ENCODE assay signal across 18 mouse cellular contexts in the genomic region with DNA sequence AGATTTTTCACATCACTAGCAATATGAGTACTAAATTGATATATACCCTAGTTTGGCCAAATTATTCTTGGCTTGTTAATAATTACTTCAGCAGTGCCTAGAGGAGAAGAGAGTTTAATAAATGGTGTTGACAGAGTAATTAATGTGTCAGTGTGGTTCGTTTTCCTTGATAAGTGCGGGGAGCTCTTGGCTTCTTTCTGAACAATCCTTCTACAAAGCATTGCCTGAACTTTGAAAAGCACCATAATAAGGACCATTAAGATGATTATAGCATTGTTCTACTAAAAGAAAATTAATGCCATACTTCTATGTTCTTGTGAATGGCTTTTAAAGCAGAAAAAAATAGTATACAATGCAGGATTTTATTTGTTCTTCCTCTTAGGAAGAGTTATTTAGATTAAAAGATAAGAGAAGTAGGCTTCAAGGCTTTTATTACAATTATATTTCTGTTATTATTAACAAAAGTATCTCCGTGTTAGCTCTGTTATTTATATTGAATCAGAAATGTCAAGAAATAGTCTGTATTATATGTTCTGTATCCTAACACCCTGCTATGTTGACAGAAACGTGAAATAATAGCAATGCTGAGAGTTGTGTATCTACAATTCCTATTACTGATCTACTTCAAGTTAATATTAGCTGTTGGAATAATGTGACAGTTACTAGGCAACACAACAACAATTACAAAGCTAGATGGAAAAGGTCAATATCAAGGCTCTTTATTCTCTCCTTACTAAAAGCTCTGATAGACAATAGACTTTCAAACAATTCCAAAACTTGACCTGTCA.
"Had no signal": no experiment of that assay in that cellular context is flagged by ENCODE, and none has a peak within 500 bp of the region (broad histone marks: within the 10 kb centered on the region; RNA-seq: fewer than 3 reads in every experiment).

No protein-coding gene starts in this region.

- ATAC-seq: midbrain, embryonic 16.5 days had no signal

- H3K4me3 ChIP-seq: midbrain, embryonic 10.5 days; midbrain, embryonic 12.5 days; myocyte; neural tube, embryonic 13.5 days; neural tube, embryonic 15.5 days had no signal

- H3K4me1 ChIP-seq: midbrain, embryonic 10.5 days; midbrain, embryonic 12.5 days; neural tube, embryonic 13.5 days; neural tube, embryonic 15.5 days had no signal

- DNase-seq: lung, embryonic 14.5 days; lung, postnatal 10 days; lung, postnatal 4 days; midbrain, embryonic 14.5 days; retina, postnatal 1 day; right cerebral cortex, adult 18-20 months; right cerebral cortex, postnatal 25 days; right cerebral cortex, postnatal 4 days; spleen, adult 18-20 months; thymus, adult 18-20 months; thymus, postnatal 14 days; thymus, postnatal 36 days had no signal

- H3K27ac ChIP-seq: midbrain, embryonic 10.5 days; midbrain, embryonic 12.5 days; neural tube, embryonic 13.5 days; neural tube, embryonic 15.5 days had no signal

- H3K9me3 ChIP-seq: midbrain, embryonic 10.5 days; neural tube, embryonic 13.5 days; neural tube, embryonic 15.5 days had no signal

- H3K9ac ChIP-seq: lung, embryonic 14.5 days; midbrain, embryonic 12.5 days; neural tube, embryonic 13.5 days; neural tube, embryonic 15.5 days had no signal

- H3K36me3 ChIP-seq: midbrain, embryonic 10.5 days; midbrain, embryonic 12.5 days; neural tube, embryonic 13.5 days; neural tube, embryonic 15.5 days had no signal

- H3K4me2 ChIP-seq: lung, embryonic 14.5 days; midbrain, embryonic 12.5 days; neural tube, embryonic 13.5 days; neural tube, embryonic 15.5 days had no signal

- H3K27me3 ChIP-seq: midbrain, embryonic 12.5 days; neural tube, embryonic 13.5 days; neural tube, embryonic 15.5 days had no signal
